Mouse (Mus musculus) monocyte, adult 2 months (primary cell): ENCODE measurements around the gene Ptpn4.

ENCODE experiments used
- DNase-seq, 2 experiments: peaks; one replicate each; pipeline ENCODE4 v3.0.0; 2022; ENCODE audit warnings: low spot score in 2 of 2, low read depth in 1 of 2

The Ptpn4 gene

GRCm38 (mm10) chr1:119807707-119808106 is 29.7 kb downstream of the Ptpn4 start:
- DNase-seq: no peak

DNA sequence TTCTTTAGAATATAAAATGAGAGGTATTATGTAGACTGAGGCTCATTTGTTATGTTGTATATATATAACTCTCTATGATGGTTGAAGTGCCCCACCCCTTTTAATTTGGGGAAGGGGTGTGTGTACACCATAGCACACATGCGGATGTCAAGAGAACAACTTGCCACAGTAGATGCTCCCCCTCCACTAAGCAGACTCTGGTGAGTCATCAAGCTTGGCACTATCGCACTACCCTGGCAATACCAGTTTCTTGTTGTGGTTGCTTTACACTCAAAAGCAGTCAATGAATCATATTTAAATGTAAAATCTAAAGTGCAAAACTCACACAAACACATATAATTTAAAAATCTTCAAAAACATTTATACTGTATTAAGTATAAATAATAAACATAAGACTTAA is 31.4 kb downstream of the Ptpn4 start:
- DNase-seq: no peak

DNA sequence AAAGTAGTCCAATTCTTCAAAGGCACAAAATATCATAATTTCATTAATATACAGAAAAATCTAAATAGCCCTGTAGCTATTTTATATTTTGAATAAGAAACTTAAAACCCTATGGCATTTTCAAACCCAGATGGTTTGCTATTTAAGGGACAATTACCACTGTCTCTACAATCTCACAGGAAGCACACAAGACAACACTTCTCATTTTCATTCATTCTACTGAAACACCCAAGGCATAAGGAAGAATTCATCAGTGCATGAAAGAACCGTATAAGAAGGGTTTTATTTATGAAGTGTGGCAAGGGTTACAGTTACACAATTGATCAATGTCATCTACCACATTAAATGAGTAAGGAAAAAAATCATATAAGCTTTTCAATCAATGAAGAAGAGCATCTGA is 32.8 kb downstream of the Ptpn4 start:
- DNase-seq: no peak

GRCm38 (mm10) chr1:119795174-119795573 is 42.2 kb downstream of the Ptpn4 start:
- DNase-seq: no peak

- no peak for DNase-seq
Observed at GRCm38 (mm10) chr1:119794342-119794741, 43.1 kb downstream of the Ptpn4 start.

- DNase-seq: no peak
Observed at GRCm38 (mm10) chr1:119790616-119791015, 46.8 kb downstream of the Ptpn4 start.

GRCm38 (mm10) chr1:119775915-119776314 is 61.5 kb downstream of the Ptpn4 start:
- no peak for DNase-seq

GRCm38 (mm10) chr1:119735692-119736091 is 101.7 kb downstream of the Ptpn4 start:
- DNase-seq: no peak

GRCm38 (mm10) chr1:119734801-119735200 is 102.6 kb downstream of the Ptpn4 start:
- DNase-seq: no peak

GRCm38 (mm10) chr1:119731166-119731565 is 106.2 kb downstream of the Ptpn4 start:
- no peak for DNase-seq

DNA sequence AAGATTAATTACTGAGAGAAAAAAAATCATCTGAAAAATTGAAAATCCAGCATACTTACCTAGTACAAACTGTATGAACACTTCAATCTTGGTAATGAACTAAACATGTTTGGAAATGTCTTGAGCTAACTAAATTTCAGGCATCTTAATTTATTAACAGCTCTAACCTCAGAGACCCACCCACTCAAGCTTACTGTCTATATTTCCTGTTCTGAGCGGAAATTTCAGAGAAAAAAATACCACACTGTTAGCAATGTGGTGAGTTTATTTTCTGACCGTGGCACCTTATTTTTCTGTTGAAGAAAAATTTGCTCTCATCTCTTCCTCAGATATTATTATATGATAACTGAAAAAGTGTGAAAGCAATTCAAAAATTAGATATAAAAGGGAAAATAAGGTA is 124.4 kb downstream of the Ptpn4 start:
- DNase-seq: no peak

DNA sequence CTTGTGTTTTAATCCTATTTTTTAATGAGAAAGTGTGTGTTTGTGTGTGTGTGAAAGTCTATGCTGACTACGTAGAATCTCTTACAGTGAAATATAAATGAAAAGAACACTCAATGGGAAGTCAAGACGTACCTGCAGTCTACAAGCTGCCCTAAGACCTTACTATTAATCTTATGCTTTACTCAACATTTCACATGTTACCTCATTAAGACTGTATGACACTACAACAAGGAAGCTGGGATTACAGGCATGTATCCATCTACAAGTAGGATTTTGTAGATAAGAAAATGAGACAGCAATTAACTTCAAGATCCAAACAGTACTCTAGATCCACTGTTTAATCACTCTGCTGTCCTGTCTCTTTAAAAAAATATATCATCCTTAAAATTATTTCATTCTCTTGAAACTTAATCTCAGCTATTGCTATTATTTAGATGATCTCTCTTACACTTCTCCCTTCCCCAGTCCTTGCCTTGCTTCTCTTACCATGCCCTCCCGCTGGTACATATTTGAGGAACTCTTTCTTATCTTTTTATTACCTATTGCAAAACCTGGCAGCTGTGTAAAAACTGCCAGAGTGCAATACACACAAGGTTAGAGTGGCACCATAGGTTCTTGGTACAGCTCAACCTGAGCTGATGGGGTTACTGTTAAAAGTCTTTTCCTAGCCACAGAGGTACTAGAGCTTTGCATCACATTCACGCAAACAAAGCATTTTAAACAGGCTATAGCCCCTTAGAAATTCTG is 130.8 kb downstream of the Ptpn4 start:
- no peak for DNase-seq

DNA sequence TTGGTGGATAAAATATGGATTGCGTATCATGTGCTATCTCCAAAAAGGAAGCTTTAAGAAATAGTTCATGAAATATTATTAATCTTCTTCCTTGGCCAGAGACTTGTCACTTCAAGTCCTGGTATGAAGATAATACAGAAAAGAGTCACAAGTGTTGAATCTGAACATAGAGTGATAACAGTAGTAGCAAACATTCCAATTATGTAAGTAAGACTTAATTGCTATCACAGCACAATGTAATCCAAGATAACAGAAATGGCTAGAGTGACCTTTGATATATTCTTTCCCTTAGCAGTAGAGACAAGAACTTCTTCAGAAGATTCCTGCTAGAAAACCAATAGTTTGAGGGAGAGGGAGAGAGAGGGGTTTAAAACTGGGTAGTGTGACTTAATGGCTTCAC is 140.6 kb downstream of the Ptpn4 start:
- DNase-seq: no peak

DNA sequence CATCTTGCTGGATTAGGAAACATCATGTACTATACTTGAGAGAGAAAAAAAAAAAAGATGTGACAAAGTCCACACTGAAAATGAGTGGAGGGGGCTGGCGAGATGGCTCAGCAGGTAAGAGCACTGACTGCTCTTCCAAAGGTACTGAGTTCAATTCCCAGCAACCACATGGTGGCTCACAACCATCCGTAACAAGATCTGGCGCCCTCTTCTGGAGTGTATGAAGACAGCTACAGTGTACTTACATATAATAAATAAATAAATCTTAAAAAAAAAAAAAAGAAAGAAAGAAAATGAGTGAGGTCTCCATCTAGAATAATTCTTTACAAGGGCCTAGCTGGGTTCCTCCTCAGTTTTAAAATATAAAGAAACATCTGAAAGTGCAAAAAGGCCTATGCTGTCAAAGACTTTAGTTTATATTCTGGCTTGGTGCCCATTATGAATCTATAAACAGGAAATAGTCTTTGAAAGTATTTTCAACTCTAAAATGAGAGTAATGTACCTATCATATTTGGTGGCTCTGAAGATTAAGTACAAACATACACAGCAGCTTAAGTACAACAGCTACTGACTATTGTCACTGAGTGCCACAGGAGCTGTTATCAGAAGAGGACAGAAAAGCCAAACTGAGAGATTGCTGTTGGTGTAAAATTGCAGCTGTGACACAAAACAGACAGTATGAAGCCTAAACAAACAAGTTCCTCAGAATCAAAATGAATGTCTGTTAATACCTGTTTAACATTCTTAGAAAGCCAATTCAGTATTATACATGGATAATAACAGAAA is 151.4 kb downstream of the Ptpn4 start:
- no peak for DNase-seq

DNA sequence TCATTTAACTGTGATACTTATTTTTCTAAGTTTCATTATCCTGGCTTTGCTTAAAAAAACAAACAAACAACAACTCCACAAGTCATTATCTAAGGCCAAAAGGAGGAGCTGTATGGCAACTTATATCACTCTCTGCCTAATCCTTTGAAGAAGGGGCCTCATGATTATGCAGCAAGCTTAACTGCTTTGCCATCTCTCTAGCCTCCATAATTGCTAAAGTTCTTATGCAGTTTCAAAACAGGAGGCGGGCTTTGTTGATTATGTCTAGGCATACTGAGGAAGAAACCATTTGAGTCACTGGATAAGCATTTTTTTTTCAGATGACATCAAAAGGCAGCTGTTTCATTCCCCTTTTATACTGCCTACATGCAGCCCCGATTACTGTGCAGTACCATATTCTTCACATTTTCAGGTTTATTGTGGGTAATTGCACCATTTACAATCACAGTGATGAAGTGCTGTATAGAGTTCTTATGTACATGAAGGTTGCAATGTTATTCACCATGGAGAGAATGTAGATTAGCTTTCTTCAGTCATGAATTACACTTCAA is 155.7 kb downstream of the Ptpn4 start:
- DNase-seq: no peak

- DNase-seq: no peak
Observed at GRCm38 (mm10) chr1:119674984-119675383, 162.4 kb downstream of the Ptpn4 start.

- no peak for DNase-seq
Observed at GRCm38 (mm10) chr1:119666904-119667303, 170.5 kb downstream of the Ptpn4 start.

GRCm38 (mm10) chr1:119654307-119654706 is 183.1 kb downstream of the Ptpn4 start:
- DNase-seq: no peak

DNA sequence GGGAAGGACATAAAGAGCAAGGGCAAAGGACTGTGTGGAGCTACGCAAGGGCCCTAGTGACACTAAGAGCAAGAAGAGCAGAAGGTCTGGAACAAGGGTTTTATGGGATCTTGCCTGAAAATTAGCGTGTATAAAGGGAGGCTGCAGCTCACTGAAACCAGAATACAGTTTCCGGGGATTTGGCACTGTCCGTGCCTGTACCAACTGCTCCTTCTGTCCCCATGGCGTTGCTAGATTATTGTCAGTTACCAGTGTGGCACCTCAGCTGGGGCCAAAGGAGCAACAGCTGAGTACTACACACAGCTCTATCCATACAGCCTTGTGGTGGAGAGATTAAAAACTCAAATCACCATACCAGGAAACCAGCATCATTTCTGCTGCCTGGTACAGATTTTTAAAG is 187.0 kb downstream of the Ptpn4 start:
- no peak for DNase-seq

GRCm38 (mm10) chr1:119649627-119650026 is 187.8 kb downstream of the Ptpn4 start:
- no peak for DNase-seq

GRCm38 (mm10) chr1:119648205-119649111 is 189.0 kb downstream of the Ptpn4 start, which contains the start of gene Epb41l5:
Gene Epb41l5 (minus strand): TSS chr1:119649000.
- DNase-seq: peak in 1 of 2 experiments; percentile 6
